Mouse (Mus musculus) Patski (cell line): ENCODE data around the gene Cyp26b1. TPM values are rescaled to one million over a fixed set of nuclear protein-coding genes. Genes with fewer than 3 reads are reported as not detected.

ENCODE experiments used
- ATAC-seq: fragments of 100-300 bp; one replicate; pipeline ENCODE4 v1.8.0; 2021
- CTCF ChIA-PET: fragments of 350-600 bp; sonication (Branson Sonifier 250); formaldehyde crosslinking; loops from one replicate; lab custom pipeline; 2022; ENCODE audit warnings: inconsistent platforms; lab: Charles Lee
- POLR2A ChIA-PET: fragments of 350-600 bp; sonication (Branson Sonifier 250); formaldehyde crosslinking; loops from one replicate; lab custom pipeline; 2022; ENCODE audit warnings: antibody characterized with exemption, inconsistent platforms; lab: Charles Lee
- DNase-seq: peaks from one replicate; pipeline ENCODE4 v3.0.0-alpha.2; 2011; ENCODE audit warnings: low read depth, low spot score
- H3K27me3 ChIP-seq: fragments of 371-371 bp; one replicate; pipeline ENCODE4 v1.5.1; 2021
- CTCF ChIP-seq: fragments of 100-300 bp; IDR thresholded peaks from one replicate; pipeline ENCODE4 v1.5.1; 2021
- in situ Hi-C: fragments of 300-500 bp; cut with MboI; formaldehyde crosslinking; loops from 3 replicates; pipeline ENCODE4 v1.11.1; 2018; ENCODE audit warnings: low pct_unique_long_range_greater_than_20kb, mixed read lengths
- polyA plus RNA-seq: library from polyadenylated mRNA; unstranded; gene quantifications from one replicate; pipeline ENCODE4 v1.2.3, GENCODE M21; 2021

Gene Cyp26b1
- polyA plus RNA-seq: 2.5 TPM

- in situ Hi-C loops: loop anchor here (5.0 kb wide), 3 partner anchors 181 to 491 kb away; no protein-coding TSS in a partner anchor
- no peaks in the 10 kb centered on the region for H3K27me3 ChIP-seq
- ChIA-PET POLR2A (no interaction called here), CTCF (no interaction called here)
- TF ChIP-seq CTCF: no peak
- DNase-seq (no peak), ATAC-seq (no peak)
Observed at GRCm38 (mm10) chr6:84593693-84594092, at the start of gene Cyp26b1. Cyp26b1 (minus strand) TSS chr6:84593908.

- TF ChIP-seq CTCF: no peak
- no peaks in the 10 kb centered on the region for H3K27me3 ChIP-seq
- no peak for ATAC-seq
- POLR2A ChIA-PET: no interaction called here
- DNase-seq: no peak
- in situ Hi-C loops: no loop called here
- CTCF ChIA-PET: interaction anchor here (1.4 to 1.5 kb wide), 2 partner anchors 13 to 14 kb away, joined by 3 to 6 read pairs; no protein-coding TSS in a partner anchor
Observed at GRCm38 (mm10) chr6:84641062-84641431, 47.3 kb upstream of the Cyp26b1 start.

- TF ChIP-seq CTCF: no peak
- ATAC-seq (no peak), DNase-seq (no peak)
- POLR2A ChIA-PET: no interaction called here
- in situ Hi-C loops: no loop called here
- CTCF ChIA-PET: interaction anchor here (1.4 to 1.5 kb wide), 2 partner anchors 13 to 14 kb away, joined by 3 to 6 read pairs; no protein-coding TSS in a partner anchor
- H3K27me3 ChIP-seq: no peaks in the 10 kb centered on the region
Observed at GRCm38 (mm10) chr6:84640324-84641061, 46.8 kb upstream of the Cyp26b1 start.

- in situ Hi-C loops: no loop called here
- H3K27me3 ChIP-seq: no peaks in the 10 kb centered on the region
- no peak for DNase-seq
- ATAC-seq: no peak
- ChIA-PET CTCF (no interaction called here), POLR2A (no interaction called here)
- TF ChIP-seq CTCF: no peak
Observed at GRCm38 (mm10) chr6:84638206-84638605, 44.5 kb upstream of the Cyp26b1 start.

- no peaks in the 10 kb centered on the region for H3K27me3 ChIP-seq
- CTCF ChIA-PET: no interaction called here
- in situ Hi-C loops: no loop called here
- POLR2A ChIA-PET: no interaction called here
- DNase-seq (no peak), ATAC-seq (no peak)
- TF ChIP-seq CTCF: no peak
Observed at GRCm38 (mm10) chr6:84631588-84631987, 37.9 kb upstream of the Cyp26b1 start.

- no peaks in the 10 kb centered on the region for H3K27me3 ChIP-seq
- no peak for ATAC-seq
- in situ Hi-C loops: no loop called here
- CTCF ChIA-PET: no interaction called here
- no peak for TF ChIP-seq CTCF
- DNase-seq: no peak
- POLR2A ChIA-PET: no interaction called here
Observed at GRCm38 (mm10) chr6:84630276-84630675, 36.6 kb upstream of the Cyp26b1 start.

GRCm38 (mm10) chr6:84628831-84629230 lies 35.1 kb upstream of the Cyp26b1 start:
- DNase-seq (no peak), ATAC-seq (no peak)
- no peaks in the 10 kb centered on the region for H3K27me3 ChIP-seq
- ChIA-PET POLR2A (no interaction called here), CTCF (interaction anchor here (1.8 to 2.3 kb wide), 2 partner anchors 11 to 13 kb away, joined by 5 to 6 read pairs; no protein-coding TSS in a partner anchor)
- in situ Hi-C loops: no loop called here
- TF ChIP-seq CTCF: no peak

- ATAC-seq: no peak
- in situ Hi-C loops: no loop called here
- CTCF ChIA-PET: interaction anchor here (1.1 kb wide), 1 partner anchor 19 kb away, joined by 3 read pairs; no protein-coding TSS in a partner anchor
- DNase-seq: no peak
- POLR2A ChIA-PET: no interaction called here
- no peak for TF ChIP-seq CTCF
- no peaks in the 10 kb centered on the region for H3K27me3 ChIP-seq
Observed at GRCm38 (mm10) chr6:84626398-84626797, 32.7 kb upstream of the Cyp26b1 start.

- CTCF ChIA-PET: interaction anchor here (0.6 kb wide), 1 partner anchor 90 kb away, joined by 3 read pairs; no protein-coding TSS in a partner anchor
Observed at GRCm38 (mm10) chr6:84619166-84619565, 25.5 kb upstream of the Cyp26b1 start.

GRCm38 (mm10) chr6:84617051-84617450 lies 23.3 kb upstream of the Cyp26b1 start:
- ATAC-seq (no peak), DNase-seq (no peak)
- ChIA-PET POLR2A (no interaction called here), CTCF (interaction anchor here (2.2 kb wide), 1 partner anchor 12 kb away, joined by 5 read pairs; no protein-coding TSS in a partner anchor)
- in situ Hi-C loops: no loop called here
- H3K27me3 ChIP-seq: no peaks in the 10 kb centered on the region
- TF ChIP-seq CTCF: no peak

More at GRCm38 (mm10) chr6:84619166-84619565, 25.5 kb upstream of the Cyp26b1 start:
- H3K27me3 ChIP-seq: no peaks in the 10 kb centered on the region
- ATAC-seq (no peak), DNase-seq (no peak)
- POLR2A ChIA-PET: no interaction called here
- TF ChIP-seq CTCF: no peak
- in situ Hi-C loops: no loop called here

- in situ Hi-C loops: no loop called here
- H3K27me3 ChIP-seq: no peaks in the 10 kb centered on the region
- ChIA-PET CTCF (interaction anchor here (2.2 kb wide), 1 partner anchor 12 kb away, joined by 5 read pairs; no protein-coding TSS in a partner anchor), POLR2A (no interaction called here)
- ATAC-seq (no peak), DNase-seq (no peak)
- TF ChIP-seq CTCF: no peak
Observed at GRCm38 (mm10) chr6:84616586-84616985, 22.9 kb upstream of the Cyp26b1 start.
